Mouse (Mus musculus) B cell, adult (primary cell): ENCODE measurements around the gene Sfxn2. TPM values are rescaled to one million over a fixed set of nuclear protein-coding genes. Genes with fewer than 3 reads are reported as not detected.

Source experiments
- total RNA-seq: library from RNA; stranded (reverse); gene quantifications from 4 replicates; pipeline ENCODE4 v1.2.4, GENCODE M21; 2023; ENCODE audit not compliant: inconsistent age

The Sfxn2 gene
- total RNA-seq, result 10.3 to 15.9 TPM (median 14.5 TPM) in 4 replicates

GRCm38 (mm10) chr19:46572951-46573937 is at the start of gene Sfxn2, which contains the start of gene Arl3:
TSS of gene Sfxn2 (plus strand) at chr19:46573365.
TSS of gene Arl3 (minus strand) at chr19:46573198.

GRCm38 (mm10) chr19:46598720-46599252 is 25.6 kb downstream of the Sfxn2 start, which contains the start of gene Wbp1l:
TSS of gene Wbp1l (plus strand) at chr19:46599084.

Other genes with a start within 250 kb of the Sfxn2 start
- gene Psd, start 246.2 kb upstream of the Sfxn2 start, total RNA-seq, result 0.38 to 2.4 TPM (median 1.3 TPM) in 4 replicates
- gene Fbxl15, start 245.2 kb upstream of the Sfxn2 start, total RNA-seq, result 4.8 to 6.3 TPM (median 5.6 TPM) in 4 replicates
- 61.9 to 71.2 TPM (median 66.9 TPM) in 4 replicates for gene Cuedc2, start 234.7 kb upstream of the Sfxn2 start, total RNA-seq
- 0.57 to 0.80 TPM (median 0.61 TPM) in 3 of 4 replicates, not detected in the other for gene Mfsd13a, start 232.2 kb upstream of the Sfxn2 start, total RNA-seq
- gene 2310034G01Rik, start 223.1 kb upstream of the Sfxn2 start, total RNA-seq, result not detected in 4 replicates
- gene Actr1a, start 177.6 kb upstream of the Sfxn2 start, total RNA-seq, result 90.2 to 98.4 TPM (median 95.7 TPM) in 4 replicates
- gene Sufu, start 176.5 kb upstream of the Sfxn2 start, total RNA-seq, result 39.9 to 46.2 TPM (median 44.2 TPM) in 4 replicates
- gene Trim8, start 71.7 kb upstream of the Sfxn2 start, total RNA-seq, result 61.7 to 73.8 TPM (median 71.9 TPM) in 4 replicates
- 9.0 to 17.3 TPM (median 13.5 TPM) in 4 replicates for gene Arl3, start 167 bp upstream of the Sfxn2 start, total RNA-seq
- gene Wbp1l, start 25.7 kb downstream of the Sfxn2 start, total RNA-seq, result 56.6 to 66.2 TPM (median 61.5 TPM) in 4 replicates
- not detected in 4 replicates for gene Cyp17a1, start 99.8 kb downstream of the Sfxn2 start, total RNA-seq
- gene Borcs7, start 116.5 kb downstream of the Sfxn2 start, total RNA-seq, result 11.1 to 12.4 TPM (median 11.2 TPM) in 4 replicates
- gene As3mt, start 134.1 kb downstream of the Sfxn2 start, total RNA-seq, result 46.7 to 57.1 TPM (median 50.5 TPM) in 4 replicates
- 4.2 to 4.6 TPM (median 4.3 TPM) in 4 replicates for gene Cnnm2, start 188.2 kb downstream of the Sfxn2 start, total RNA-seq